Mouse (Mus musculus): ENCODE data around the gene Afg1l.

The Afg1l gene

GRCm38 (mm10) chr10:42297954-42298353, 180.4 kb downstream of the Afg1l start:
- no peak for DNase-seq (ENCODE audit: extremely low spot score)

- DNase-seq (ENCODE audit: extremely low spot score): no peak
These were observed 181.3 kb downstream of the Afg1l start for GRCm38 (mm10) chr10:42297109-42297508.

- no peak for DNase-seq (ENCODE audit: extremely low spot score)
These were observed 181.8 kb downstream of the Afg1l start for GRCm38 (mm10) chr10:42296559-42296958.

GRCm38 (mm10) chr10:42295028-42295427, 183.3 kb downstream of the Afg1l start:
- DNase-seq (ENCODE audit: extremely low spot score): no peak

GRCm38 (mm10) chr10:42294392-42294791, 184.0 kb downstream of the Afg1l start:
- DNase-seq (ENCODE audit: extremely low spot score): no peak

- no peak for DNase-seq (ENCODE audit: extremely low spot score)
These were observed 184.5 kb downstream of the Afg1l start for GRCm38 (mm10) chr10:42293877-42294276.

GRCm38 (mm10) chr10:42291360-42291759, 187.0 kb downstream of the Afg1l start:
- no peak for DNase-seq (ENCODE audit: extremely low spot score)

- DNase-seq (ENCODE audit: extremely low spot score): no peak
These were observed 190.7 kb downstream of the Afg1l start for GRCm38 (mm10) chr10:42287666-42288065.

- no peak for DNase-seq (ENCODE audit: extremely low spot score)
These were observed 200.0 kb downstream of the Afg1l start for GRCm38 (mm10) chr10:42278307-42278850.

- peak; percentile 96 for DNase-seq (ENCODE audit: extremely low spot score)
These were observed 200.7 kb downstream of the Afg1l start for GRCm38 (mm10) chr10:42277476-42278306.

GRCm38 (mm10) chr10:42276507-42277345, 201.6 kb downstream of the Afg1l start, which contains the start of gene Foxo3:
Gene Foxo3, minus strand, starts transcription at chr10:42276755.
- DNase-seq (ENCODE audit: extremely low spot score): peak; percentile 89

- DNase-seq (ENCODE audit: extremely low spot score): peak; percentile 68
These were observed 202.4 kb downstream of the Afg1l start for GRCm38 (mm10) chr10:42275871-42276501.

- no peak for DNase-seq (ENCODE audit: extremely low spot score)
These were observed 202.9 kb downstream of the Afg1l start for GRCm38 (mm10) chr10:42275401-42275870.

- peak; percentile 46 for DNase-seq (ENCODE audit: extremely low spot score)
These were observed 203.5 kb downstream of the Afg1l start for GRCm38 (mm10) chr10:42274712-42275400.

GRCm38 (mm10) chr10:42273760-42274691, 204.3 kb downstream of the Afg1l start:
- peak; percentile 44 for DNase-seq (ENCODE audit: extremely low spot score)

- no peak for DNase-seq (ENCODE audit: extremely low spot score)
These were observed 205.0 kb downstream of the Afg1l start for GRCm38 (mm10) chr10:42273403-42273759.

GRCm38 (mm10) chr10:42271454-42272230, 206.7 kb downstream of the Afg1l start:
- DNase-seq (ENCODE audit: extremely low spot score): no peak

- DNase-seq (ENCODE audit: extremely low spot score): no peak
These were observed 207.9 kb downstream of the Afg1l start for GRCm38 (mm10) chr10:42270277-42271083.
